Mouse (Mus musculus): ENCODE results near the gene Sec14l5. TPM values are rescaled to one million over a fixed set of nuclear protein-coding genes. Genes with fewer than 3 reads are reported as not detected.
"Not testable (repeated sequence)": the region's sequence is repeated elsewhere in the genome, so short reads cannot be mapped to it uniquely, and the experiment has no call there.

Gene Sec14l5
- polyA plus RNA-seq, 1 experiment from 2014 or later, result 0.27 TPM

- Histone ChIP-seq H3K9ac (ENCODE audit: low read length) (no peak overlapping the region), H3K27me3 (ENCODE audit: control insufficient read depth, insufficient read depth, low read length) (no peaks in the 10 kb centered on the region), H3K4me3 (replicated peaks; ENCODE audit: low read length) (no peak overlapping the region), H3K27ac (ENCODE audit: low read length) (no peak overlapping the region), H3K4me1 (ENCODE audit: control insufficient read depth, insufficient read depth, low read length) (peaks cover 8% of the 10 kb centered on the region), H3K4me2 (ENCODE audit: low read depth, low read length) (no peak overlapping the region), H3K9me3 (replicated peaks; ENCODE audit: control insufficient read depth, low read length) (no peaks in the 10 kb centered on the region), H3K36me3 (ENCODE audit: control insufficient read depth, insufficient read depth, low read length) (no peaks in the 10 kb centered on the region)
- 44% methylated on average over 6 of the region's 6 CpGs for WGBS
- no peak for ATAC-seq (ENCODE audit: insufficient read depth, low FRiP score)
Observed at GRCm38 (mm10) chr16:5216686-5217085, 69.8 kb downstream of the Sec14l5 start.

GRCm38 (mm10) chr16:5217341-5218133, 70.6 kb downstream of the Sec14l5 start:
- H3K4me3 ChIP-seq (replicated peaks; ENCODE audit: low read length), result no peak overlapping the region
- ATAC-seq (ENCODE audit: insufficient read depth, low FRiP score), result no peak
- H3K9ac ChIP-seq (ENCODE audit: low read length), result no peak overlapping the region
- 74% methylated on average over 5 of the region's 5 CpGs for WGBS
- H3K27me3 ChIP-seq (ENCODE audit: control insufficient read depth, insufficient read depth, low read length), result no peaks in the 10 kb centered on the region
- no peaks in the 10 kb centered on the region for H3K9me3 ChIP-seq (replicated peaks; ENCODE audit: control insufficient read depth, low read length)
- H3K36me3 ChIP-seq (ENCODE audit: control insufficient read depth, insufficient read depth, low read length), result no peaks in the 10 kb centered on the region
- H3K4me2 ChIP-seq (ENCODE audit: low read depth, low read length), result no peak overlapping the region
- H3K27ac ChIP-seq (ENCODE audit: low read length), result no peak overlapping the region
- H3K4me1 ChIP-seq (ENCODE audit: control insufficient read depth, insufficient read depth, low read length), result peaks cover 8% of the 10 kb centered on the region

- Histone ChIP-seq H3K27ac (ENCODE audit: low read length) (no peak overlapping the region), H3K4me2 (ENCODE audit: low read depth, low read length) (no peak overlapping the region), H3K9me3 (replicated peaks; ENCODE audit: control insufficient read depth, low read length) (no peaks in the 10 kb centered on the region), H3K4me3 (replicated peaks; ENCODE audit: low read length) (no peak overlapping the region), H3K27me3 (ENCODE audit: control insufficient read depth, insufficient read depth, low read length) (no peaks in the 10 kb centered on the region), H3K36me3 (ENCODE audit: control insufficient read depth, insufficient read depth, low read length) (no peaks in the 10 kb centered on the region), H3K9ac (ENCODE audit: low read length) (no peak overlapping the region), H3K4me1 (ENCODE audit: control insufficient read depth, insufficient read depth, low read length) (peaks cover 3% of the 10 kb centered on the region)
- 59% methylated on average over 4 of the region's 4 CpGs for WGBS
- no peak for ATAC-seq (ENCODE audit: insufficient read depth, low FRiP score)
Observed at GRCm38 (mm10) chr16:5221403-5221802, 74.5 kb downstream of the Sec14l5 start.

- Histone ChIP-seq H3K9me3 (replicated peaks; ENCODE audit: control insufficient read depth, low read length) (no peaks in the 10 kb centered on the region), H3K36me3 (ENCODE audit: control insufficient read depth, insufficient read depth, low read length) (no peaks in the 10 kb centered on the region), H3K4me3 (replicated peaks; ENCODE audit: low read length) (no peak within 1 kb of the TSS), H3K9ac (ENCODE audit: low read length) (no peak within 1 kb of the TSS), H3K4me2 (ENCODE audit: low read depth, low read length) (no peak within 1 kb of the TSS), H3K27me3 (ENCODE audit: control insufficient read depth, insufficient read depth, low read length) (no peaks in the 10 kb centered on the region), H3K27ac (ENCODE audit: low read length) (no peak within 1 kb of the TSS), H3K4me1 (ENCODE audit: control insufficient read depth, insufficient read depth, low read length) (no peaks in the 10 kb centered on the region)
- peak; percentile 17; the same call in 1 of the 2 replicates for ATAC-seq (ENCODE audit: insufficient read depth, low FRiP score)
- WGBS, result 51% methylated on average over 6 of the region's 6 CpGs
Observed at GRCm38 (mm10) chr16:5222140-5222539, 75.2 kb downstream of the Sec14l5 start, which contains the start of gene AU021092. Gene AU021092, minus strand, starts transcription at chr16:5222299.

DNA sequence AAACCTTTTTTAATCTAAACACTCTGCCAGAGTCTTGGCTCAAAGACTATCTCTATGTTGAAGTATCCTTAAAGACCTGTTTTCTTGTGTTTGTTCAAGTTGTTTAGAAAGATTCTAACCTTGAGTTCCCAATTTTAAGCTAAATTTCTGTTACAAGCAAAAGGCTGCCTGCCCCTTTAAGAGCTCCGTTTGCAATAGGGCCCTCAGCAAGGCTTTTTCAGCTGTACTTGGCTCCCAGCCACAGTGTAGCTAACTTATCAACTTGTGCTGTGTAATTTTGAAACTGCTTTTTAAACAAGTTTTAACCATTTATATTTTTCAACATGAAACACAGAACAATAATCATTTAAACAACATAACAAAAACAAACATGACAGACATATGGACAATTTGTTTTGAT, 79.6 kb downstream of the Sec14l5 start:
- H3K4me3 ChIP-seq (replicated peaks; ENCODE audit: low read length); ATAC-seq (ENCODE audit: insufficient read depth, low FRiP score); H3K4me2 ChIP-seq (ENCODE audit: low read depth, low read length); H3K4me1 ChIP-seq (ENCODE audit: control insufficient read depth, insufficient read depth, low read length); H3K36me3 ChIP-seq (ENCODE audit: control insufficient read depth, insufficient read depth, low read length); H3K9me3 ChIP-seq (replicated peaks; ENCODE audit: control insufficient read depth, low read length); H3K9ac ChIP-seq (ENCODE audit: low read length); H3K27ac ChIP-seq (ENCODE audit: low read length); H3K27me3 ChIP-seq (ENCODE audit: control insufficient read depth, insufficient read depth, low read length): not testable (repeated sequence)
- 2% methylated on average over 1 of the region's 1 CpGs for WGBS

DNA sequence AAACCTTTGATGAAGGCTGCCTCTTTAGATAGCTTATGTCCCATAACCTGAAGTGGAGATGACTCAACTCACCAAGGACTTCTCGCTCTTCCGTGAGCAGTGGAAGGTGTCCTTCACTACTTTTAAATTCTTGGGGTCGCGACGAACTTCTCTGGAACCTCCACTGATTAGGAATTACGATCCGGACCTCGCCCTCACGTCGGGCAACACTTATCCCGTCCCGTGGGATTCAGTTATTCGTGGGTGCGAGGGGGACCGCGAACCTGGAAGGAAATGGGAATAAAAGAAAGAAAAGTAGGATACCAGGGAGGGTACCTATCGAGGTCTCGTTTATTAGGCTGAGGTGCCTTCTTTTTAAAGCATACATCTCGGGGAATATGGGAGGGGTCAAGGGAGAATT, 80.6 kb downstream of the Sec14l5 start:
- H3K36me3 ChIP-seq (ENCODE audit: control insufficient read depth, insufficient read depth, low read length); H3K9me3 ChIP-seq (replicated peaks; ENCODE audit: control insufficient read depth, low read length); H3K4me3 ChIP-seq (replicated peaks; ENCODE audit: low read length); H3K9ac ChIP-seq (ENCODE audit: low read length); H3K27ac ChIP-seq (ENCODE audit: low read length); H3K4me2 ChIP-seq (ENCODE audit: low read depth, low read length); ATAC-seq (ENCODE audit: insufficient read depth, low FRiP score); H3K4me1 ChIP-seq (ENCODE audit: control insufficient read depth, insufficient read depth, low read length); H3K27me3 ChIP-seq (ENCODE audit: control insufficient read depth, insufficient read depth, low read length): not testable (repeated sequence)
- 76% methylated on average over 19 of the region's 19 CpGs for WGBS

DNA sequence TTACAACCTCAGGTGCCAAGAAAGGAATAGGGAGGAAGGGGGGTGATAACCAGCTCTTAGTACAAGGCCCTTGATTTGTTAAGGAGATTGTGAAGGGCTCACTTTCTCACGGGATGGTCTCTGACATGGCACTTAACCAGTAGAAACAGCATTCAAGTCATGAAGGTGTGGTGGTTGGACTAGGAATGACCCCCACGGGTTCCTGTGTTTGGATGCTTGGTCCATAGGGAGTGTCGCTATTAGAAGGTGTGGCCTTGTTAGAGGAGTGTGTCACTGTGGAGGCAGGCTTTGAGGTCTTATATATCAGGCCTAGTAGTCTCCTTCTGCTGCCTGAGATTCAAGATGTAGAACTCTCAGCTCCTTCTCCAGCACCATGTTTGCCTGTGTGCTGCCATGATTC, 81.2 kb downstream of the Sec14l5 start:
- H3K36me3 ChIP-seq (ENCODE audit: control insufficient read depth, insufficient read depth, low read length); H3K4me3 ChIP-seq (replicated peaks; ENCODE audit: low read length); H3K4me2 ChIP-seq (ENCODE audit: low read depth, low read length); H3K9ac ChIP-seq (ENCODE audit: low read length); ATAC-seq (ENCODE audit: insufficient read depth, low FRiP score); H3K4me1 ChIP-seq (ENCODE audit: control insufficient read depth, insufficient read depth, low read length); H3K27me3 ChIP-seq (ENCODE audit: control insufficient read depth, insufficient read depth, low read length); H3K9me3 ChIP-seq (replicated peaks; ENCODE audit: control insufficient read depth, low read length); H3K27ac ChIP-seq (ENCODE audit: low read length): not testable (repeated sequence)
- WGBS, result 70% methylated on average over 3 of the region's 3 CpGs

DNA sequence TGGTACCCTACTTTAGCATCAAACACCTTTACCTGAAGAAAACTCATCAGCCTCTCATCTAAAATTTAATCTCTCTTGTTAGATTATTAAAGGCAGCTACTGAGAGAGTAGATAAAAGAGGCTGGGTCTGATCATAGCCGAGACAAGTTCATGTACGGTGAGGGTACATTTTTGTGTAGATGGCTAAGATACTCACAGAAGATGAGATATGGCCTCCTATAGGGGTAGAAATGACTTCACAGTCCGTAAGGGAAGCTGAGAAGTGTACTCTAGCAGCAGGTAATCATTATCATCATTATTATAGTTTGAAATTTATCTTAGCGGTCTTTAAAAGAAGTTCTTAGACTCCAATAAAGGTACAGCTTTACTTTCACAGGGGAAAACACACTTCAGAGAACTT, 86.1 kb downstream of the Sec14l5 start:
- WGBS, result 67% methylated on average over 4 of the region's 4 CpGs
- Histone ChIP-seq H3K4me1 (ENCODE audit: control insufficient read depth, insufficient read depth, low read length) (peaks cover 4% of the 10 kb centered on the region), H3K36me3 (ENCODE audit: control insufficient read depth, insufficient read depth, low read length) (no peaks in the 10 kb centered on the region), H3K4me3 (replicated peaks; ENCODE audit: low read length) (peak overlapping the region; percentile 72), H3K27me3 (ENCODE audit: control insufficient read depth, insufficient read depth, low read length) (no peaks in the 10 kb centered on the region), H3K27ac (ENCODE audit: low read length) (no peak overlapping the region), H3K9me3 (replicated peaks; ENCODE audit: control insufficient read depth, low read length) (no peaks in the 10 kb centered on the region), H3K9ac (ENCODE audit: low read length) (no peak overlapping the region), H3K4me2 (ENCODE audit: low read depth, low read length) (peak overlapping the region; percentile 62)
- 0 out of 2 replicates have a peak, but pooled peaks have one; percentile 11 for ATAC-seq (ENCODE audit: insufficient read depth, low FRiP score)

DNA sequence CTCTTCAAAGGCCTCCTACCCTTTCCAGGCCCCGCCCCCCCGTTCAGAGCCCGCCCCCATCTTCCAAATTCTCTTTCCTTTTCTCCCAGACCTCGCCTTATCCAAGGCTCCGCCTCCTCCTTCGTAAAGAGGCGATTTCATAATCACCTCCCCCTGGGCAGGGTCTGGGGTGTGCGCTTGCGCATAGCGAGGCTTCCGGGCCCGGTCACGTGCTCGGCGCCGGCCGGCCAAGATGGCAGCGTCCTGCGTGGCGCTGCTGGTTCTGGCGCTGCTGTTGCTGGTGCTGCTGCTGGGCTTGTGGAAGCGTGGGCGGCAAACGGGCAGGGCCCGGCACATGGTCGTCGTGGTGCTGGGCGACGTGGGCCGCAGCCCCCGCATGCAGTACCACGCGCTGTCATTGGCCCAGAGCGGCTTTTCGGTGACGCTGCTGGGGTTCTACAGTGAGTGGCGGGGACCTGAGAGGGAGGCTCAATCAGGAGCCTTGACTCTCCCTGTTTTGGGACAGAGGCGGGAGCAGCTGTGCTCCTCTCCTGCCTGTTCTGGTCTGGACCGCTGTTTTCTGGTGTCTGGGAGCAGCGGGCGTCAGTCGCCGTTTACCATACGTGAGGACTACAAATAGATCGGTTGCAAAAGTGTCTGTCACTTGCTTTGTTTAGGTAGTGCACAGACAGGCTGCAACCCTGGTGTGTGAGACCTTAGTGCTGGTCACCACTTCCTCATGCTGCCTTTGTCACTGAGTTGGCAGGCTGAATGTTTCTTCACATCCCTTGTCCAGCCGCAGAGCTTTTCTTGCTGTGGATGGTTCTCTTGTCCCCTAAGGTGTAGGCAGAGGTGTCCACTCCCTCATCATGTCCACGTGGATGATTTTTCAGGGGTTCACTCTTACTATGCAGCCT, 86.8 kb downstream of the Sec14l5 start, which contains the start of gene Alg1:
Alg1 (plus strand) TSS at position 204 of the 896 bp plus-strand sequence.
- no peaks in the 10 kb centered on the region for H3K9me3 ChIP-seq (replicated peaks; ENCODE audit: control insufficient read depth, low read length)
- H3K36me3 ChIP-seq (ENCODE audit: control insufficient read depth, insufficient read depth, low read length), result no peaks in the 10 kb centered on the region
- H3K27ac ChIP-seq (ENCODE audit: low read length), result peak within 1 kb of the TSS; percentile 56; the same call in 1 of the 2 replicates
- peak within 1 kb of the TSS; percentile 72 for H3K4me3 ChIP-seq (replicated peaks; ENCODE audit: low read length)
- peak within 1 kb of the TSS; percentile 87 for H3K9ac ChIP-seq (ENCODE audit: low read length)
- peaks cover 4% of the 10 kb centered on the region for H3K4me1 ChIP-seq (ENCODE audit: control insufficient read depth, insufficient read depth, low read length)
- 2% methylated on average over 47 of the region's 47 CpGs for WGBS
- ATAC-seq (ENCODE audit: insufficient read depth, low FRiP score), result peak; percentile 98
- H3K4me2 ChIP-seq (ENCODE audit: low read depth, low read length), result peak within 1 kb of the TSS; percentile 62
- no peaks in the 10 kb centered on the region for H3K27me3 ChIP-seq (ENCODE audit: control insufficient read depth, insufficient read depth, low read length)
